Mouse (Mus musculus): ENCODE data around the gene Hemk1.

Gene Hemk1

DNA sequence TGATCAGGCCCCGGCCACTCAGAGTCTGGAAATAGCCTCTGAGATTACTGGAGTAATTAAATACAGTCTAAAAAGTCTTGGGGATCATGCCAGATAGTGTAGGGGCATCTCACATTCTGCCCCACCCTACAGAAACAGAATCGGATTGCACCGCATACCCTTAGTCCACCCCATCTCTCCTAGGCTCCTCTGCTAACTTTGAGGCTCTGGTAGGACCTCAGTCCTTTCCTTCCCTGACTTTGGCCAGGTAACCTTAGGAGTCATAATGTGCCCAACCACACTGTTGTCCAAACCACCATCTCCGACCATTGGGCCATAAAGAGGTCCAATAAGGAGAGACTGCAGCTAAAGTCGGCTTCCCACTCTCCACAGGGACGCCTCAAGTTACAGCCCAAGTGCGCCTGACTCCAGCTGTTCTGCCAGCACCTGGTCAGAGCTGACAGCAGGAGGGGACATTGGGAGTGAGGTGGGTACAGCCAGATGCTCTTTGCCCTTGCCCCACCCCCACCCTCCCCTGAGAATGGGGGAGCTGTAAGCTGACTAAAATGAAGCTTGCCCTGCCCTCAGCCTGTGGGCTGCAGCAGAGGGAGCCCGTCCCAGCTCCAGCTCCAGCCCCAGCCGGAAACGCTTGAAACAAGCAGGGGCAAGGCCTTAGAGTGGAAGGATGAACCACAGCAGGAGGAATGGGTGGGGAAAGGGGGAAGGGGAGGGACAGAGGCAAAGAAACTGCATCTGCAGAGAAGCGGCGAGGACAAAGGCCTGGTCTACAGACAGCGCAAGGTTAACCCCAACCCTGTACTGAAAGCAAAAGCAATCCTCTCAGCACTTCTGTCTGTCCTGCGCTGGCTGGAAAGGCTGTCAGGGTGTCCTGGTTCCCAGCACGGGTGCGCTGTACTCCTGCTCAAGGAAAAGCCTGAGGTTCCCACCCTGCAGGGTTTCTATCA is 58.5 kb downstream of the Hemk1 start:
- no peak for TF ChIP-seq GATA4 (IDR thresholded peaks at IDR 0.05; ENCODE audit: insufficient replicate concordance, low read length)

GRCm38 (mm10) chr9:107278527-107279377 is 59.4 kb downstream of the Hemk1 start:
- no peak for TF ChIP-seq GATA4 (IDR thresholded peaks at IDR 0.05; ENCODE audit: insufficient replicate concordance, low read length)

GRCm38 (mm10) chr9:107278126-107278525 is 60.0 kb downstream of the Hemk1 start:
- no peak for TF ChIP-seq GATA4 (IDR thresholded peaks at IDR 0.05; ENCODE audit: insufficient replicate concordance, low read length)

GRCm38 (mm10) chr9:107277603-107278002 is 60.5 kb downstream of the Hemk1 start:
- TF ChIP-seq GATA4 (IDR thresholded peaks at IDR 0.05; ENCODE audit: insufficient replicate concordance, low read length), result no peak

Data from liver, adult (tissue).